Mouse (Mus musculus): ENCODE data around the gene Olfr709-ps1.

GRCm38 (mm10) chr7:106907676-106908075, 24.3 kb downstream of the Olfr709-ps1 start, which contains the start of gene Olfr1532-ps1:
- TF ChIP-seq CTCF (IDR thresholded peaks at IDR 0.05; ENCODE audit: insufficient read depth, low read length) (no peak), POLR2A (IDR thresholded peaks at IDR 0.05; ENCODE audit: borderline replicate concordance, extremely low read depth, low read depth, low read length) (no peak)
